Mouse (Mus musculus): ENCODE measurements around the gene Atp6v0a2. TPM values are rescaled to one million over a fixed set of nuclear protein-coding genes. Genes with fewer than 3 reads are reported as not detected.
"Not testable (repeated sequence)": the region's sequence is repeated elsewhere in the genome, so short reads cannot be mapped to it uniquely, and the experiment has no call there.

Gene Atp6v0a2
- polyA plus RNA-seq, 1 experiment = not detected

- no peak overlapping the region for H3K27ac ChIP-seq (ENCODE audit: insufficient read depth, low read depth, low read length)
- H3K4me1 ChIP-seq (ENCODE audit: control insufficient read depth, insufficient read depth, low read length) = peaks cover 27% of the 10 kb centered on the region
- H3K4me3 ChIP-seq (ENCODE audit: insufficient read depth, low read depth, low read length) = no peak overlapping the region
- WGBS = 43% methylated on average over 5 of the region's 5 CpGs
- TF ChIP-seq CTCF (IDR thresholded peaks at IDR 0.05; ENCODE audit: insufficient read depth, low read depth, low read length) (no peak), POLR2A (IDR thresholded peaks at IDR 0.05; ENCODE audit: insufficient read depth, low read depth, low read length) (no peak)
Observed at GRCm38 (mm10) chr5:124632461-124632860, 4.1 kb downstream of the Atp6v0a2 start.

- 90% methylated on average over 2 of the region's 2 CpGs for WGBS
- Histone ChIP-seq H3K4me1 (ENCODE audit: control insufficient read depth, insufficient read depth, low read length) (peaks cover 27% of the 10 kb centered on the region), H3K4me3 (ENCODE audit: insufficient read depth, low read depth, low read length) (no peak overlapping the region), H3K27ac (ENCODE audit: insufficient read depth, low read depth, low read length) (no peak overlapping the region)
- TF ChIP-seq CTCF (IDR thresholded peaks at IDR 0.05; ENCODE audit: insufficient read depth, low read depth, low read length) = no peak
- TF ChIP-seq POLR2A (IDR thresholded peaks at IDR 0.05; ENCODE audit: insufficient read depth, low read depth, low read length) = no peak
Observed at GRCm38 (mm10) chr5:124633425-124633824, 5.0 kb downstream of the Atp6v0a2 start.

GRCm38 (mm10) chr5:124635068-124635467 is 6.7 kb downstream of the Atp6v0a2 start:
- H3K4me3 ChIP-seq (ENCODE audit: insufficient read depth, low read depth, low read length) = not testable (repeated sequence)
- 87% methylated on average over 4 of the region's 4 CpGs for WGBS

GRCm38 (mm10) chr5:124636139-124636538 is 7.8 kb downstream of the Atp6v0a2 start:
- Histone ChIP-seq H3K4me3 (ENCODE audit: insufficient read depth, low read depth, low read length) (no peak overlapping the region), H3K27ac (ENCODE audit: insufficient read depth, low read depth, low read length) (no peak overlapping the region), H3K4me1 (ENCODE audit: control insufficient read depth, insufficient read depth, low read length) (peaks cover 22% of the 10 kb centered on the region)
- TF ChIP-seq POLR2A (IDR thresholded peaks at IDR 0.05; ENCODE audit: insufficient read depth, low read depth, low read length) (no peak), CTCF (IDR thresholded peaks at IDR 0.05; ENCODE audit: insufficient read depth, low read depth, low read length) (no peak)
- WGBS = 98% methylated on average over 3 of the region's 3 CpGs

More at GRCm38 (mm10) chr5:124635068-124635467, 6.7 kb downstream of the Atp6v0a2 start:
- H3K27ac ChIP-seq (ENCODE audit: insufficient read depth, low read depth, low read length) = not testable (repeated sequence)
- peaks cover 27% of the 10 kb centered on the region for H3K4me1 ChIP-seq (ENCODE audit: control insufficient read depth, insufficient read depth, low read length)

- Histone ChIP-seq H3K27ac (ENCODE audit: insufficient read depth, low read depth, low read length) (peak overlapping the region; percentile 68), H3K4me1 (ENCODE audit: control insufficient read depth, insufficient read depth, low read length) (peaks cover 22% of the 10 kb centered on the region), H3K4me3 (ENCODE audit: insufficient read depth, low read depth, low read length) (no peak overlapping the region)
- WGBS = 88% methylated on average over 4 of the region's 4 CpGs
- TF ChIP-seq CTCF (IDR thresholded peaks at IDR 0.05; ENCODE audit: insufficient read depth, low read depth, low read length) (no peak), POLR2A (IDR thresholded peaks at IDR 0.05; ENCODE audit: insufficient read depth, low read depth, low read length) (no peak)
Observed at GRCm38 (mm10) chr5:124636694-124637093, 8.3 kb downstream of the Atp6v0a2 start.

- Histone ChIP-seq H3K4me1 (ENCODE audit: control insufficient read depth, insufficient read depth, low read length) (peaks cover 22% of the 10 kb centered on the region), H3K27ac (ENCODE audit: insufficient read depth, low read depth, low read length) (peak overlapping the region; percentile 68), H3K4me3 (ENCODE audit: insufficient read depth, low read depth, low read length) (no peak overlapping the region)
- WGBS = 37% methylated on average over 11 of the region's 11 CpGs
- no peak for TF ChIP-seq CTCF (IDR thresholded peaks at IDR 0.05; ENCODE audit: insufficient read depth, low read depth, low read length)
- TF ChIP-seq POLR2A (IDR thresholded peaks at IDR 0.05; ENCODE audit: insufficient read depth, low read depth, low read length) = no peak
Observed at GRCm38 (mm10) chr5:124637300-124637699, 8.9 kb downstream of the Atp6v0a2 start.

- WGBS = 94% methylated on average over 13 of the region's 13 CpGs
- H3K27ac ChIP-seq (ENCODE audit: insufficient read depth, low read depth, low read length) = peak overlapping the region; percentile 27; the same call in 1 of the 2 replicates
- peaks cover 22% of the 10 kb centered on the region for H3K4me1 ChIP-seq (ENCODE audit: control insufficient read depth, insufficient read depth, low read length)
- no peak for TF ChIP-seq CTCF (IDR thresholded peaks at IDR 0.05; ENCODE audit: insufficient read depth, low read depth, low read length)
- TF ChIP-seq POLR2A (IDR thresholded peaks at IDR 0.05; ENCODE audit: insufficient read depth, low read depth, low read length) = no peak
- H3K4me3 ChIP-seq (ENCODE audit: insufficient read depth, low read depth, low read length) = no peak overlapping the region
Observed at GRCm38 (mm10) chr5:124637836-124638235, 9.5 kb downstream of the Atp6v0a2 start.

- Histone ChIP-seq H3K4me3 (ENCODE audit: insufficient read depth, low read depth, low read length) (no peak overlapping the region), H3K27ac (ENCODE audit: insufficient read depth, low read depth, low read length) (no peak overlapping the region), H3K4me1 (ENCODE audit: control insufficient read depth, insufficient read depth, low read length) (no peaks in the 10 kb centered on the region)
- TF ChIP-seq CTCF (IDR thresholded peaks at IDR 0.05; ENCODE audit: insufficient read depth, low read depth, low read length) (no peak), POLR2A (IDR thresholded peaks at IDR 0.05; ENCODE audit: insufficient read depth, low read depth, low read length) (no peak)
- 75% methylated on average over 5 of the region's 5 CpGs for WGBS
Observed at GRCm38 (mm10) chr5:124713741-124714140, 85.4 kb downstream of the Atp6v0a2 start.

- Histone ChIP-seq H3K27ac (ENCODE audit: insufficient read depth, low read depth, low read length) (no peak overlapping the region), H3K4me3 (ENCODE audit: insufficient read depth, low read depth, low read length) (no peak overlapping the region), H3K4me1 (ENCODE audit: control insufficient read depth, insufficient read depth, low read length) (no peaks in the 10 kb centered on the region)
- TF ChIP-seq CTCF (IDR thresholded peaks at IDR 0.05; ENCODE audit: insufficient read depth, low read depth, low read length) (no peak), POLR2A (IDR thresholded peaks at IDR 0.05; ENCODE audit: insufficient read depth, low read depth, low read length) (no peak)
- WGBS = 92% methylated on average over 8 of the region's 8 CpGs
Observed at GRCm38 (mm10) chr5:124715135-124715534, 86.8 kb downstream of the Atp6v0a2 start.

- Histone ChIP-seq H3K4me3 (ENCODE audit: insufficient read depth, low read depth, low read length) (no peak overlapping the region), H3K27ac (ENCODE audit: insufficient read depth, low read depth, low read length) (no peak overlapping the region), H3K4me1 (ENCODE audit: control insufficient read depth, insufficient read depth, low read length) (no peaks in the 10 kb centered on the region)
- 88% methylated on average over 11 of the region's 11 CpGs for WGBS
- TF ChIP-seq CTCF (IDR thresholded peaks at IDR 0.05; ENCODE audit: insufficient read depth, low read depth, low read length) = no peak
- TF ChIP-seq POLR2A (IDR thresholded peaks at IDR 0.05; ENCODE audit: insufficient read depth, low read depth, low read length) = no peak
Observed at GRCm38 (mm10) chr5:124717969-124718368, 89.6 kb downstream of the Atp6v0a2 start.

Measured in olfactory bulb, adult 2 months (tissue).